Mouse (Mus musculus) bone marrow, adult 2 months (tissue): ENCODE measurements around the gene Il18bp. TPM values are rescaled to one million over a fixed set of nuclear protein-coding genes. Genes with fewer than 3 reads are reported as not detected.
A peak's percentile ranks its signal among the peaks of the same experiment; 100 is the strongest.

Source experiments
- H3K27ac ChIP-seq: fragments of 200-500 bp; 2 replicates; pipeline ENCODE4 v1.5.1; 2012; ENCODE audit warnings: low read depth, mild to moderate bottlenecking, control low read depth, inconsistent platforms, low read length; ENCODE audit not compliant: control insufficient read depth, poor library complexity, insufficient read depth
- H3K4me1 ChIP-seq: fragments of 200-500 bp; 2 replicates; pipeline ENCODE4 v1.6.1; 2011; ENCODE audit warnings: low read length; ENCODE audit not compliant: control insufficient read depth, insufficient read depth
- H3K4me3 ChIP-seq: fragments of 200-500 bp; replicated peaks from 2 replicates; pipeline ENCODE3; 2011; ENCODE audit warnings: mild to moderate bottlenecking, low read depth, low read length, control low read depth; ENCODE audit not compliant: control insufficient read depth
- CTCF ChIP-seq: fragments of 200-500 bp; IDR thresholded peaks from 2 replicates; pipeline ENCODE4 v1.5.1; 2011; ENCODE audit warnings: low read length, control low read depth; ENCODE audit not compliant: control insufficient read depth, insufficient read depth
- POLR2A ChIP-seq: fragments of 200-500 bp; IDR thresholded peaks from 2 replicates; pipeline ENCODE4 v1.6.1; 2011; ENCODE audit warnings: low read depth, mild to moderate bottlenecking, control low read depth, low read length, borderline replicate concordance; ENCODE audit not compliant: control insufficient read depth
- WGBS: fragments of 180-500 bp; shearing (Covaris S2); methylation state at CpG from one replicate; pipeline ENCODE4 v1.1.7; 2018; 5-methylcytosine and 5-hydroxymethylcytosine counted together
- polyA plus RNA-seq: library from polyadenylated mRNA; stranded (reverse); fragments of >200 nt; gene quantifications from 2 replicates; pipeline ENCODE4 v1.2.4, GENCODE M21; 2011; ENCODE audit warnings: low replicate concordance; ENCODE audit not compliant: missing spikeins, insufficient read depth, insufficient read length

Gene Il18bp
- polyA plus RNA-seq, 1 experiment = 17.6 TPM

DNA sequence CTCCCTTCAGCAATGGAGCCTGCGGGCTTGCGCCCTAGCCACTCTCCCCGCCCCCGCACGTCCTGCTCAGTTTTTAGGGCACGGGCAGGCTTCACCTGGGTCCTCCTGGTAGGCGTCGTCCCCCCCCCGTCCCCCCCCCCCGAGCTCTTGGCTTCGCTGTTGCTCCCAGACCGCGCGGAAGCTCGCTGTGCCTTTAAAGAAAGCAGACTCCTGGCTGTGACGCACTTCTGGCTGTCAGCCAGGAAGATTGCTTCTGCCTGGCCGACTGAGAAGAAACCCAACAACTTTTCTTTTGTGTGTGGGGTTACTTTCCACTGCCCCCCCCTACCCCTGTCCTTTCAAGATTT is 48.1 kb downstream of the Il18bp start:
- TF ChIP-seq CTCF = no peak
- no peak for TF ChIP-seq POLR2A
- Histone ChIP-seq H3K4me1 (no peaks in the 10 kb centered on the region; the same call in 1 of the 2 replicates), H3K4me3 (peak overlapping the region; percentile 93), H3K27ac (peak overlapping the region; percentile 98)
- under 1% methylated on average over 17 of the region's 17 CpGs for WGBS

DNA sequence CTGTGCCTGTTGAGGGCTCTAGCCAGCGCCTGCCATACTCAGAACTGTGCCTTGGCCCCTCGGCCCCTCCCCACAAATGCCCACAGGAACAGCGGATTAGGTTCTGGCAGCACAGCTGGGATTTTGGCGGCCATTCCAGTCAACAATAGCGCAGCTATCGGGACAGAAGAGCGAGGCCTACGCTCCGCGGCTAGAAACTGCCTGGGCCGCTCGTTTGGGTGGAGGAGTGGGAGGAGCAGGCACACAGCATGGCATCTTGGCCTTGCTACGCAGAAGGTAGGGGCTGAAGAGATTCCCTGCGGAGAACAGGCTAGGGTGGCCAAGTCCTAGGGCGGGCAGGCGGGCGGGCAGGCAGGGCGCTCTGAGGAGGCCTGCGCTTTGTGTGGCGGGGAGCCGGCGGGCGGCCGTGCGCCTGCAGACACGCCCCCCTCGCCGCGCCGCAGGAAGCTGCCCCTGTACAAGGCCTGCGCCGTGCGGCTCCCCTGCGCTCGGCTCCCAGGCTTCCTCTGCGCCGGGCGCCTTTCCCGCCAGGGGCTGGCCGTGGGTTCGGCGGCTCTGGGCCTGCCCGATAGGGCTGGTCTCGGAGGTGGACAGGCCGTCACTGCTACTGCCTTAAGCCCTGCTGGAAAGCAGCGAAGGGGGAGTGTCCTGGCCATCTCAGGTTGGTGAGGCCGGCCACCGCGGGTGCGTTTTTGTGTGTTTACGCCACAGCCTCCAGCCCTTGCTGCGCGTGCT is 48.6 kb downstream of the Il18bp start:
- TF ChIP-seq POLR2A = peak; percentile 42; the same call in 1 of the 2 replicates
- no peak for TF ChIP-seq CTCF
- no peaks in the 10 kb centered on the region; the same call in 1 of the 2 replicates for H3K4me1 ChIP-seq
- H3K4me3 ChIP-seq = peak overlapping the region; percentile 93
- 1% methylated on average over 52 of the region's 53 CpGs for WGBS
- peak overlapping the region; percentile 98 for H3K27ac ChIP-seq

DNA sequence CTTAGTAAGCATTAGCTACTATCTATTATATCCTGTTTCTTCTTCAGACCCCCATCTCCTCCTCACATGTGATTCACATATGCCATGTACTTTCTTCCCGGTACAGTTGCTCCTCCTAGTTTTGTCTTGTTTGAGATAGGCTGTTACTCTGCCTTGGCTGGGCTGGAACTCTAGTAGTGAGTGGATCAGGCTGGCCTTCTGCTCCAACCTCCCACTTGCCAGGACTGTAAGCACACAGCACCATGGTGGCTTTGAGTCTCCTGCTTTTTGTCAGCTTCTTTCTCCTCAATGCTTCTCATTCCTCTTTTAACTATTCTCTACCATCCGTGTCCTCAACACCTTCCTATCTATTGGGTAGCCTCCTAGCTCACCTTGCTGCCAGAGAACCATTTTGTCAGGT is 49.7 kb downstream of the Il18bp start:
- TF ChIP-seq POLR2A = no peak
- TF ChIP-seq CTCF = no peak
- H3K4me1 ChIP-seq = no peaks in the 10 kb centered on the region; the same call in 1 of the 2 replicates
- no peak overlapping the region for H3K4me3 ChIP-seq
- no peak overlapping the region for H3K27ac ChIP-seq
- WGBS = 74% methylated on average over 2 of the region's 2 CpGs

DNA sequence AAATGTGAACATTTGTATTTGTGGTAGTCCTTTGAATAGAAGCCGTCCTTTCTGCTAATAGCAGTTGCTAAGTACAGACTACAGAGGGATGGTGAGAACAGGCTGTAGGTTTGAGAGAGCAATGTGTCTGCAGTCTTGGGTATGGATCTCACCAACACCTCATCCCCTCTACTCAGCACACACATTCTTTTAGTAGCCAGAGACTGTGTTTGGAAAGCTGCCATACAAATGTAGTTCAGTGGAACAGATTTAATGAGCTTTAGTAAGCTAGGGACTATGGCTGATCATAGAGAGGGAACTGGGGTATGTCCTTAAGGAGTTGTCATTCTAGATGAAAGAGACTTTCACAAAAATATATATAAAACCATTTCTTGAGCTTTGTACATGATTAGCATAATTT is 51.2 kb downstream of the Il18bp start:
- H3K4me1 ChIP-seq = no peaks in the 10 kb centered on the region; the same call in 1 of the 2 replicates
- H3K27ac ChIP-seq = no peak overlapping the region
- no peak overlapping the region for H3K4me3 ChIP-seq
- TF ChIP-seq CTCF (no peak), POLR2A (no peak)
- WGBS = 86% methylated on average over 1 of the region's 1 CpGs

DNA sequence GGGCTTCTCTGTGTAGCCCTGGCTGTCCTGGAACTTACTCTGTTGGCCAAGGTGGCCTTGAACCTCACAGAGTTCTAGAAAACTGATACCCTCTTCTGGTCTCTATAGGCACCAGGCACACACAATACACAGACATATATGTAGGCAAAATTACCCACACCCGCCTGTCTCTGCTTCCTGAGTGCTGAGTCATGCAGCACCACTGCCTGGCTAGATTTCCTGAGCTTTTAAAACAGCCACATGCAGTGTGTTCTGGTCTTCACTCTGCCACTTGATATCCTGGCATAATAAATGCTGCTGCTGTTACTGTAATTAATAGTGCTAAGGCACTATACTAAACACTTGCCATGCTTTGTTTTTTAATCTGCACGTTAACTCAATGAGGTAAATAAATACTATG is 52.9 kb downstream of the Il18bp start:
- no peak overlapping the region for H3K27ac ChIP-seq
- no peaks in the 10 kb centered on the region; the same call in 1 of the 2 replicates for H3K4me1 ChIP-seq
- WGBS = 20% methylated on average over 2 of the region's 2 CpGs
- H3K4me3 ChIP-seq = no peak overlapping the region
- no peak for TF ChIP-seq CTCF
- no peak for TF ChIP-seq POLR2A

Other genes with a start within 250 kb of the Il18bp start
- not detected in 2 replicates for gene Phox2a, start 200.4 kb downstream of the Il18bp start, polyA plus RNA-seq
- gene Inppl1, start 180.5 kb downstream of the Il18bp start, polyA plus RNA-seq = 9.4 and 22.7 TPM in 2 replicates
- gene Folr2, start 161.5 kb downstream of the Il18bp start, polyA plus RNA-seq = 0.92 and 3.3 TPM in 2 replicates
- 79.0 and 97.5 TPM in 2 replicates for gene Anapc15, start 155.0 kb downstream of the Il18bp start, polyA plus RNA-seq
- 6.8 TPM in 1 of 2 replicates, not detected in the other for gene Folr1, start 147.9 kb downstream of the Il18bp start, polyA plus RNA-seq
- gene Lamtor1, start 112.8 kb downstream of the Il18bp start, polyA plus RNA-seq = 53.6 and 78.1 TPM in 2 replicates
- not detected in 2 replicates for gene Tomt, start 112.3 kb downstream of the Il18bp start, polyA plus RNA-seq
- gene Lrrc51, start 84.8 kb downstream of the Il18bp start, polyA plus RNA-seq = not detected in 2 replicates
- gene Numa1, start 84.6 kb downstream of the Il18bp start, polyA plus RNA-seq = 82.2 and 130 TPM in 2 replicates
- gene Rnf121, start 46.8 kb upstream of the Il18bp start, polyA plus RNA-seq = 10.0 and 12.9 TPM in 2 replicates
- 33.8 and 35.5 TPM in 2 replicates for gene Xndc1, start 46.8 kb upstream of the Il18bp start, polyA plus RNA-seq
- 1.0 and 3.2 TPM in 2 replicates for gene Xntrpc, start 47.0 kb upstream of the Il18bp start, polyA plus RNA-seq
- not detected in 2 replicates for gene Trpc2, start 64.4 kb upstream of the Il18bp start, polyA plus RNA-seq
- not detected in 2 replicates for gene Art1, start 83.1 kb upstream of the Il18bp start, polyA plus RNA-seq
- gene Art5, start 90.8 kb upstream of the Il18bp start, polyA plus RNA-seq = 3.6 TPM in 1 of 2 replicates, not detected in the other
- not detected in 2 replicates for gene Chrna10, start 98.1 kb upstream of the Il18bp start, polyA plus RNA-seq
- 10.4 and 18.9 TPM in 2 replicates for gene Nup98, start 191.5 kb upstream of the Il18bp start, polyA plus RNA-seq
- 6.9 and 24.4 TPM in 2 replicates for gene Pgap2, start 191.5 kb upstream of the Il18bp start, polyA plus RNA-seq
- gene Rhog, start 237.4 kb upstream of the Il18bp start, polyA plus RNA-seq = 89.0 and 95.2 TPM in 2 replicates
- gene Stim1, start 249.1 kb upstream of the Il18bp start, polyA plus RNA-seq = 12.8 and 24.8 TPM in 2 replicates